Mouse (Mus musculus): ENCODE results near the gene Tmigd1. TPM values are rescaled to one million over a fixed set of nuclear protein-coding genes. Genes with fewer than 3 reads are reported as not detected.

Gene Tmigd1
- total and polyA plus RNA-seq, 3 experiments = 0.16 to 0.57 (median 0.47) TPM

DNA sequence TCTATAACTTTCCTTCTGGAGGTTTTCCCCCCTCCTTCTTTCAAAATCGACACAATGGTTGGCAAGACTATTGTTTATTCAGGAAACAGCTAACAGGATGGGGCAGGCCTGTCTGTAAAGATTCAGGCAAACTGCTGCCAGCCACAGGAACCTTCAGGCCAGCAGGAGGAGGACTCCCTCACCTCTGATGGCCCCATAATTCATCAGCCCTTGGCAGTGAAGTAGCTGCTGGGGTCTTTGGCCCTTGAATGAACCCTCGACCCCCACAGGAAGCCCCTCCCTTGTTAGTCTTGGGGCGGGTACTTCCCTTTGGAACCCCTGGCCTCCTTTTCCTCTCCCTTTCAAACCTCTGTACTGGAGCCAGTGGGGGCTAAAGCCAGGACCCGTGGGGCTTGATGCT lies 8.4 kb upstream of the Tmigd1 start:
- peak; percentile 62; the same call in 1 of the 2 replicates for TF ChIP-seq EP300 (IDR thresholded peaks at IDR 0.05; ENCODE audit: insufficient read depth, low read depth, low read length)
- no peak for TF ChIP-seq POLR2A (IDR thresholded peaks at IDR 0.05; ENCODE audit: insufficient read depth, low read depth, low read length)
- TF ChIP-seq CTCF (IDR thresholded peaks at IDR 0.05) = peak; percentile 44
- peaks cover 5% of the 10 kb centered on the region for H3K36me3 ChIP-seq (ENCODE audit: control insufficient read depth, insufficient read depth, low read length)
- H3K79me2 ChIP-seq (replicated peaks; ENCODE audit: control insufficient read depth, insufficient read depth, low read length) = no peaks in the 10 kb centered on the region
- no peak overlapping the region for H3K4me3 ChIP-seq
- intact Hi-C loops (cut with DNase I) = loop anchor here (5.0 kb wide), 1 partner anchor 216 kb away; the partner anchor contains the start of gene Trarg1
- H3K27me3 ChIP-seq (ENCODE audit: control insufficient read depth, insufficient read depth, low read length) = no peaks in the 10 kb centered on the region
- peaks cover 21% of the 10 kb centered on the region for H3K4me1 ChIP-seq (ENCODE audit: control insufficient read depth, insufficient read depth, low read length)
- H3K9ac ChIP-seq (ENCODE audit: low read depth, low read length) = no peak overlapping the region
- peak; percentile 63 to 72 for DNase-seq
- 25% methylated on average over 4 of the region's 4 CpGs for WGBS
- H3K27ac ChIP-seq = peak overlapping the region; percentile 73

DNA sequence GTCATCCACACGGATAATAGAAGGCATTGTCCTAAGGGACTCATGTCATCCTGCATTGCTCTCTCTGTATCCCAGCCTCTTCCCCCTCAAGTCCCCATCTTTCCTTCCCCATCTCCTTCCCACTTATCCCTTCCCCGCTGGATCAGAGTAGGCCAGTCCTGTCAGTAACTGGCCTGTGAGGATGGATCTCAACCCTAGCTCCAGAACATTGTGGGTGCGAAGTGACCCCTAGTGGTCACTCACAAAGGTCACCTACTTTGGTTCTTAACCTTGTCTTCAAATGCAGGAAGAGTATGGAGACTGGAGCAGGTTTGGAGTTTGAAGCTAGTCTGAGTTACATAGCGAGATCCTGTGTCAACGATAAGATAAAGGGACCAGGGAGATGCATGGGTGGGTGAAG lies 7.7 kb upstream of the Tmigd1 start:
- WGBS = 13% methylated on average over 5 of the region's 5 CpGs
- no peak overlapping the region for H3K4me3 ChIP-seq
- no peaks in the 10 kb centered on the region for H3K27me3 ChIP-seq (ENCODE audit: control insufficient read depth, insufficient read depth, low read length)
- peak overlapping the region; percentile 73 for H3K27ac ChIP-seq
- intact Hi-C loops (cut with DNase I) = loop anchor here (1.0 to 5.0 kb wide), 4 partner anchors 47 to 217 kb away; partner anchors contain the start of genes Cpd and Trarg1
- DNase-seq = peak; percentile 66 to 67
- no peaks in the 10 kb centered on the region for H3K79me2 ChIP-seq (replicated peaks; ENCODE audit: control insufficient read depth, insufficient read depth, low read length)
- TF ChIP-seq POLR2A (IDR thresholded peaks at IDR 0.05; ENCODE audit: insufficient read depth, low read depth, low read length) (no peak), EP300 (IDR thresholded peaks at IDR 0.05; ENCODE audit: insufficient read depth, low read depth, low read length) (peak; percentile 91), CTCF (IDR thresholded peaks at IDR 0.05) (peak; percentile 92)
- H3K4me1 ChIP-seq (ENCODE audit: control insufficient read depth, insufficient read depth, low read length) = peaks cover 21% of the 10 kb centered on the region
- H3K36me3 ChIP-seq (ENCODE audit: control insufficient read depth, insufficient read depth, low read length) = peaks cover 5% of the 10 kb centered on the region
- no peak overlapping the region for H3K9ac ChIP-seq (ENCODE audit: low read depth, low read length)

DNA sequence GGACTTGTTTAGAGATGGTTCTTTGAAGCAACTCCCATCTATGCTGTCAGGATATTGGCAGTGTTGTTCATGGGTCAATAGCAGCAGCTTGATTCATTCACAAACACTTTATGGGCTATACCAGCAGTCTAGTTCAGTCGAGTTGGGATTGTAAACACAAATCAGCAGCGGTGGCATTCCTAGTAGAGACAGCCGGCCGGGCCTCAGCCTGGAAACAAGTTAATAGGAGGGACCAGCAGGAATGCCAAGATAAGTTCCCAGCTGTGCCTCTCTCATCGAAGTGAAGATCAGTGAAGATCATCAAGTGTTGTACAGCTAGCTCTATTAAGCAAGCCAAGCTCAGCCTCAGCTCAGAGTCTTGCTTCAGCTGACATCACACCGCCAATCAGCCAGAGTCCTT lies 5.6 kb upstream of the Tmigd1 start:
- H3K27me3 ChIP-seq (ENCODE audit: control insufficient read depth, insufficient read depth, low read length) = no peaks in the 10 kb centered on the region
- intact Hi-C loops (cut with DNase I) = no loop called here
- 40% methylated on average over 6 of the region's 6 CpGs for WGBS
- peaks cover 19% of the 10 kb centered on the region for H3K4me1 ChIP-seq (ENCODE audit: control insufficient read depth, insufficient read depth, low read length)
- no peak overlapping the region for H3K4me3 ChIP-seq
- no peak overlapping the region for H3K9ac ChIP-seq (ENCODE audit: low read depth, low read length)
- no peak for DNase-seq
- no peak overlapping the region; the same call in 1 of the 2 replicates for H3K27ac ChIP-seq
- H3K79me2 ChIP-seq (replicated peaks; ENCODE audit: control insufficient read depth, insufficient read depth, low read length) = no peaks in the 10 kb centered on the region
- TF ChIP-seq POLR2A (IDR thresholded peaks at IDR 0.05; ENCODE audit: insufficient read depth, low read depth, low read length) (no peak), CTCF (IDR thresholded peaks at IDR 0.05) (no peak), EP300 (IDR thresholded peaks at IDR 0.05; ENCODE audit: insufficient read depth, low read depth, low read length) (no peak)
- H3K36me3 ChIP-seq (ENCODE audit: control insufficient read depth, insufficient read depth, low read length) = no peaks in the 10 kb centered on the region; the same call in 1 of the 2 replicates

DNA sequence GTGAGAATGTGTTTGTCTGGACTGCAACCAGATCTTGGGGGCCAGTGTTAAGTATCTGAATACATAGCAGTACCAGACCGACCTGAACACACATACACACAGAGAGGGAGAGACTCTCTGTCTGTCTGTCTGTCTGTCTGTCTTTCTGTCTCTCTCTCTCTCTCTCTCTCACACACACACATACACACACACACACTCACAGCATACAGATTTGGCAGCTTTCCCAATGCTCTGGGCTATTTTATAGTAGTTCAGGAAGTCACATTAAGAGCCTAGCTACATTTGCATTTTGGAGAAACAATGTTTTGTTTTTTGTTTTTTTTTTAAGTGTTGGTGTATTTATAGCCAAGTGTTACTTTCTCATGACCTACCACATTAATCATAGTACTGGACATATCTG lies 4.8 kb upstream of the Tmigd1 start:
- 29% methylated on average over 1 of the region's 1 CpGs for WGBS
- H3K27me3 ChIP-seq (ENCODE audit: control insufficient read depth, insufficient read depth, low read length) = no peaks in the 10 kb centered on the region
- TF ChIP-seq CTCF (IDR thresholded peaks at IDR 0.05) = no peak
- TF ChIP-seq EP300 (IDR thresholded peaks at IDR 0.05; ENCODE audit: insufficient read depth, low read depth, low read length) = no peak
- no peak for TF ChIP-seq POLR2A (IDR thresholded peaks at IDR 0.05; ENCODE audit: insufficient read depth, low read depth, low read length)
- no peak overlapping the region for H3K4me3 ChIP-seq
- no peak overlapping the region; the same call in 1 of the 2 replicates for H3K27ac ChIP-seq
- intact Hi-C loops (cut with DNase I) = no loop called here
- no peaks in the 10 kb centered on the region for H3K79me2 ChIP-seq (replicated peaks; ENCODE audit: control insufficient read depth, insufficient read depth, low read length)
- H3K9ac ChIP-seq (ENCODE audit: low read depth, low read length) = no peak overlapping the region
- no peaks in the 10 kb centered on the region; the same call in 1 of the 2 replicates for H3K36me3 ChIP-seq (ENCODE audit: control insufficient read depth, insufficient read depth, low read length)
- peaks cover 16% of the 10 kb centered on the region for H3K4me1 ChIP-seq (ENCODE audit: control insufficient read depth, insufficient read depth, low read length)
- DNase-seq = no peak

DNA sequence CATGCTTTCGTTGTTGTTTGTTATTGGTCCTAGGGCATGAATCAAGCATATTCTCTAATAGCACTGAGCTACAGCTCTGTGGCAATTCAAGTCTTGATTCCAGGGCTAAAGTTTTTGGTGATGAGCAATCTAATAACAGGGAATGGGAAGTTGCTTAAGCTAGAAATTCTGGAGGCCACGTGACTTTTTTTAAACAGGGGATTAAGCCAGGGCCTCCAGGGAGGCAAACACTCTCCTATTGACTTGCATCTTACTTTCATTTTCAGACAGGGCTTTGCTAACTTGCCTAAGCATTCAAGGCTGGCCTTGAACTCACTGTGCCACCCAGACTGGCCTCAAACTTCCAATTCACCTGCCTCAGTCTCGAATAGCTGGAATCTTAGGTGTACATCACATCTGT lies 4.1 kb upstream of the Tmigd1 start:
- no peak overlapping the region for H3K4me3 ChIP-seq
- H3K9ac ChIP-seq (ENCODE audit: low read depth, low read length) = no peak overlapping the region
- TF ChIP-seq POLR2A (IDR thresholded peaks at IDR 0.05; ENCODE audit: insufficient read depth, low read depth, low read length) (no peak), EP300 (IDR thresholded peaks at IDR 0.05; ENCODE audit: insufficient read depth, low read depth, low read length) (no peak), CTCF (IDR thresholded peaks at IDR 0.05) (no peak)
- H3K4me1 ChIP-seq (ENCODE audit: control insufficient read depth, insufficient read depth, low read length) = peaks cover 14% of the 10 kb centered on the region
- no peaks in the 10 kb centered on the region for H3K79me2 ChIP-seq (replicated peaks; ENCODE audit: control insufficient read depth, insufficient read depth, low read length)
- 44% methylated on average over 3 of the region's 3 CpGs for WGBS
- H3K27me3 ChIP-seq (ENCODE audit: control insufficient read depth, insufficient read depth, low read length) = no peaks in the 10 kb centered on the region
- no peak for DNase-seq
- peak overlapping the region; percentile 29; the same call in 1 of the 2 replicates for H3K27ac ChIP-seq
- intact Hi-C loops (cut with DNase I) = no loop called here
- H3K36me3 ChIP-seq (ENCODE audit: control insufficient read depth, insufficient read depth, low read length) = no peaks in the 10 kb centered on the region; the same call in 1 of the 2 replicates

DNA sequence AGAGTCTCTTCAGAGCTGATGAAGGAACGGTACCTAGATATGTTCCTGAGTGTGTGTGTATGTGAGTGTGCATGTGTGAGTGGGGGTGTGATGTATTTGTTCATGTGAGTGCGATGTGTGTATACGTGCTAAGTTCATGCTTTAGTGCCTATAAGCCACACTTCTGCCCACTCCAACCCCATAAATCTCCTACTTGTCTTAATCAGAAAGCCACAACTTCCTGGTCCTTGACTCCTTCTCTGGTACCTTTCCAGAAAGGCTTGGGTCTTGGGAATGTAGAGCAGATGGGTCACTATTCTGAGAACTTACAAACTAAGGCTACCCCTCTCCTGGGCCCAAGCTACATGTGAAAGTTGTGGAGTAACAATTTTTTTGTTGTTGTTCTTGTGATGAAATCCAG lies 3.2 kb upstream of the Tmigd1 start:
- H3K9ac ChIP-seq (ENCODE audit: low read depth, low read length) = no peak overlapping the region
- no peak overlapping the region for H3K4me3 ChIP-seq
- intact Hi-C loops (cut with DNase I) = no loop called here
- H3K27ac ChIP-seq = no peak overlapping the region
- 91% methylated on average over 3 of the region's 3 CpGs for WGBS
- H3K36me3 ChIP-seq (ENCODE audit: control insufficient read depth, insufficient read depth, low read length) = no peaks in the 10 kb centered on the region; the same call in 1 of the 2 replicates
- peaks cover 10% of the 10 kb centered on the region for H3K4me1 ChIP-seq (ENCODE audit: control insufficient read depth, insufficient read depth, low read length)
- H3K79me2 ChIP-seq (replicated peaks; ENCODE audit: control insufficient read depth, insufficient read depth, low read length) = no peaks in the 10 kb centered on the region
- no peak for TF ChIP-seq EP300 (IDR thresholded peaks at IDR 0.05; ENCODE audit: insufficient read depth, low read depth, low read length)
- DNase-seq = no peak
- no peaks in the 10 kb centered on the region for H3K27me3 ChIP-seq (ENCODE audit: control insufficient read depth, insufficient read depth, low read length)
